Mouse (Mus musculus) lung, postnatal 4 days (tissue): Measurements from ENCODE around the gene Hspb6.

ENCODE experiments used
- DNase-seq, 2 experiments: peaks; one replicate each; pipeline ENCODE4 v3.0.0; 2021

Gene Hspb6

DNA sequence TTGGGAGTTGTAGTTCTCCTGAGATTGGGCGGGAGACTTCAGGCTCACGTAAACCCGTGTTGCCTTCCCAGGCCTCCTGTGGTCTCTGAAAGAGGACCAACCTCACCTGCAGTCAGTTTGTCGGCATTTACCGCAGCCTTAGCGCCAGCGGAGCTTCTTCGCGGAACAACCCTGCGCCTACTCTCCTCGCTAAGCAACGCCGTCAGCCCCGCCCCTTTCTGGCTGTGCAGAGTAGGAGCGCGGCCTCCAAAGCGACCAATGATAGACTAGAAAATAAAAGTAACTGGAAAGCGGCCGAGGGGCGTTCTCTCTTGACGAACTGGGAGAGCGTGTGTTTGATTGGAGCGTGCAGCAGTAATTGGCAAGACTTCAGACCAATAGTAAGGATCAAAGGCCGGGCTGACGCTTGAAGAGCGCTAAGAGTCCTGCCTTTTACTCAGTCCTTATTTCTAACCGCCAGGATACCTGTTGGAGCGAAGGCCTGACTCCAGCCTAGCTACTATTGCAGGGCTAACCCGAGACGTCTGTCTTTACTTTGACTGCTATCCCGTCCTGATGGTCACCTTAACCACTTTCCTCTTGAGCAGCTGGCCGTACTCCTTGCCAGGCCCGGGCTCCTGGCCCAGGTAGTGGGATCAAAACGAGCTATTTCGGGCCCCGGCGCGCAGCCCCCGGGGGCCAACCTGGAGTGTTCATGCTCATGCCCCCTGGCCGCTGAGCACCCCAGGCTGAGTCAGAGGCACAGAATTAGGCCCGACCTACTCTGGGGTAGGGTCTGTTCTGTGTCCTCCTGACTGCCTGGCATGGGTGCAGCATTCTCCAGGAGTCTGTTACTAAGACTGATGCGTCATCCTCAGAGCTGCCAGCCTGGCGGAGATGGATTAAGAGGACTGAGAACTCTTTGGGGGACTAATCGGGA lies at the start of gene Hspb6, which contains the start of gene Proser3:
Gene Hspb6 (plus strand): TSS at position 77 of the 919 bp plus-strand sequence.
Gene Proser3 (minus strand): TSS at position 198 of the 919 bp plus-strand sequence.
- peak; percentile 96 to 97 for DNase-seq

- DNase-seq, result no peak
Observed at GRCm38 (mm10) chr7:30508061-30508460, 43.9 kb upstream of the Hspb6 start.

DNA sequence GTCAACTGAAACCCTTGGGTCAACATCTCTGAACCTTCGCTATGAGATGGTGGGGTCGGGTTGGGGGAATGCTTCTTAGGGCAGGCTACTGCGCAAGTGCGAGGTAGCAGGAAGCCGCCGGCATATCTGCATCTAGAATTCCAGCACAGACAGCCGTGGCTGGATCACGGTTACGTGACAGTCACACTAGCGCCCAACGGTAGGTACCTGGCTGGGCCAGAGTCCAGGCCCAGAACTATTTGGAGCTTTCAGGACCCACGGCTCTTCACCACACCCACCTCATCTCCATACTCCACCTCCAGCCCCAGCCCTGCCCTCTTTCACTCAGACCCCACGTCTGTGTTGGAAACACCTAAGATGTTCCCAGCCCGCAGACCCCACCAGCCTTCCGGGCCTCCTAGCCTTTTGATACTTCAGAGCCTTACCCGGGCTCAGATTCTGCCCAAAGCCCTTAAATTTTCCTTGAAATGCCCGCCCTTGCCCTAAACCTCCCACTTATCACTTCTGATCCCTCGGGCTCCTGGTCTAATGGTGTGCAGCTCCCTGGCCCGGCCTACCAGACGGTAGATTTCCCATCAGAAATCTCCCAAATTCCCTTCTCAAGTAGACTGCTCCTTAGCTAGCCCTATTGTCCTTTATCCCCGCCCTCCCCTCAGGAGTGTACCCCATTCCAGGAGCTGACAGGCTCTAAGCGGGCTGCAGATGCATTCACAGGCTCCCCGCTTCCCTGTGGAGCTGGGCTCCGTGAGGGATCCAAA lies 36.8 kb upstream of the Hspb6 start:
- no peak for DNase-seq

- no peak for DNase-seq
Observed at GRCm38 (mm10) chr7:30518325-30518724, 33.7 kb upstream of the Hspb6 start.

DNA sequence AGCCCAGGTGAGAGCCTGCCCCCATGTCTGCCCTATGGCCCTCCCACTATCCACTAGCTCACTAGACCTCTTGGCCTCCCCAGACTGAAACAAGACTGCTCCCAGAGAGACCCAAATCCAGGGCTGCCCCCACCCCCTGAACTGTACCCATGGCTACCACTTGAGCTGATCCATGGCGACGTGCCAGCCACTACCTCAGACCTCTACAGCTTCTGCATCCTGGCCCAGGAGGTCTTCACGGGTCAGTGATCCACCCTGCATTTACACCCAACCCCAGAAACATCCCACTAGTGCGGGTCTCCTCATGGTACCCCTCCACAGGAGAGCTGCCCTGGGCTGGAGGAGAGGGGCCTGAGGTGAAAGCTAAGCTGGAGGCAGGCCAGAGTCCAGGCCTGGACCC lies 31.6 kb upstream of the Hspb6 start:
- DNase-seq, result no peak

GRCm38 (mm10) chr7:30520856-30521255 lies 31.1 kb upstream of the Hspb6 start:
- DNase-seq, result no peak

DNA sequence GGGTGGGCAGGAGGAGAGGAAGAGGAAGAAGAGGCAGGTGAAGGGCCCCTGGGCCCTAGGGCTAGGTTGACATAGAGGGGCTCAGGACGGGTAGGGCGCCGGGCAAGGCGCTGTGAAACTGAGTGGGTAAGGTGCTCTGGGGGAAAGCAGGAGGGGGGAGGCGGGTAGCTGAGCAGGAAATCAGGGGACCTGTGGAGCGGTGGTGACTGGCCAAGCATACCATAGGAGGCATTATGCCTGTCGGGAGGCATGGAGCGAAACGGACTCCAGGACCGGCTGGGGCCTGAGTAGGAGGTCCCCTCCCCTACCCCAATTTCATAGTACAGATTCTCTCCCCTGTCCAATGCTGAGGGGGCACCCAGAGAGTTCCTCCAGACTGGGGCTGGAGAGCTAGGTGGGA lies 29.1 kb upstream of the Hspb6 start:
- DNase-seq, result no peak

DNA sequence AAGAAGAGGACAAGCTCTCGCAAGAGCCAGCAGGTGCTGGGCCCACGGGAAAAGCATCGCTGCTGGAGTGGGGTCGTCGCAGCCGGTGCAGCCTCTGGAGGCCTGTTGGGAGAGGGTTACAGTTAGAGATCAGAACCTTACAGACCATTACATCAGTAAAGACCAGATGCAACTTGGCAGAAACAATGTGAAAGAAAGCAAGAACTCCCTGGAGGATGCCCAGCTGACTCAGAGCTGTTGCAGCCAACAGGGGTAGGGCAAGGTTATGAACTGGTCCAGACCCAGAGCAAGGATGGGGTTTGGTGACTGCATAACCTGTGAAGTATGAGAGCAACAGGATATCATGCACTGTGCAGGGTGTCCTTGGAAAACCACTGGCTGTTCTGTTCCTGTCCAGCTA lies 27.5 kb upstream of the Hspb6 start:
- no peak for DNase-seq

DNA sequence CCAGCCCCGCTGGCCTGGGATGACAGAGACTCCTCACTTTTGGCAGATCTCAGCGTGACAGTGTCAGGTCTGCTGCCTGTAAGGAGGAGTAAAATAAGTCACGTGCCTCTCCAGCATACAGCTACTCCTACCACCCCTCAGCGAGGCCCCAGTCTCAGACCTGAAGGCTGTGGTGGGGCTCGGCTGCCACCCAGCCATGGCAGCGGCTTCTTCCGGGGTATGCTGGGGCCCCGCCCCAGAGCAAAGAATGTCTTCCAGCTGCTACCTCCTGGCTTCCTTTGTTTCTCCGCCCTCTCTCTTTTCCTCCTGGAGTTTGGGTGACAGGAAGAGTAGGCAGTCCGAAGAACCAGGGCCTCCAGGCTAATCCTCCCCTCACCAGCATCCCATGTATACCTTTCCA lies 26.0 kb upstream of the Hspb6 start:
- DNase-seq, result peak; percentile 44 to 73

DNA sequence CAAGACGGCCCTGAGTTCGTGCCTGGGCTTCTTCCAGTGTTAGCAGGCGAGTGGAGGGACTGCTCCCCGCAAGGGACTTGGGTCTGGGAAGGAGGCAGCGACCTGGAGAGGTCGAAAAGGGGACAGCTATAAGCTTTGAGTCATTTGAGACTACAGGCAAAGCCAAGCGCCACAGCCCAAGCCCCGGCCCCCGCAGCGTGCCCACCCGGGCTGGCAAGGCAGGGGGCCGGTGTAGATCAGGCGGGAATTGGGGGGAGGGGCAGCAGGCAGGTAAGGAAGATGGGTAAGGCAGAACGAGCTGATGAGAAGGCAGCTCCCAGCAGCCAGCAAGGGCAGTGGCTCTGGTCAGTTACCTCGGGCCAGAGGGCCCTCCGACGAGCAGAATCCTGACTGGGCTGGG lies 25.6 kb upstream of the Hspb6 start:
- DNase-seq, result no peak

GRCm38 (mm10) chr7:30526981-30527380 lies 25.0 kb upstream of the Hspb6 start:
- no peak for DNase-seq

DNA sequence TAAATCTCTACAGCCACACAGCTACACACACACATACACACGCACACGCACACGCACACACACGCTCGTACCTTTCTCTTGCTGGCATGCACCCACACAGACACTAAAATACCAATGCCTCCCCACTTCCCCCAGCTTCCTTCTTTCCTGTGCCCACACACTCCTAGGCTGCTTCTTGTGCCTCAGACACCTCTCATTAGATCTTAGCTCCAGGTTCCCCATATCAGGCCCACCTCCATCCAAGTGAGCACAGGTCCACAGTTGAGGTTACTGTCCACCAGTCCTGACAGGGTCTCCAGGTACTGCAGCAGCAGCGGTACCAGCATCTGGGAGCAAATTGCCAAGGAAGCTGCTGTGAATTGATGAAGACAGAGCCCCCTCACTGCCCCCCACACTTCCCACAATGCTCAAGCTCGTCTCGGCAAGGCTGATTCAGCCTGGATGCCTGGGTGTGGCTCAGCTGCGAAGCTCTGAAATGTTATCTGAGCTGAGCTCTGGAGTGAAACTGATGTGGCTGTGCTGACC lies 20.6 kb upstream of the Hspb6 start:
- DNase-seq, result no peak

GRCm38 (mm10) chr7:30532931-30533330 lies 19.0 kb upstream of the Hspb6 start:
- no peak for DNase-seq

DNA sequence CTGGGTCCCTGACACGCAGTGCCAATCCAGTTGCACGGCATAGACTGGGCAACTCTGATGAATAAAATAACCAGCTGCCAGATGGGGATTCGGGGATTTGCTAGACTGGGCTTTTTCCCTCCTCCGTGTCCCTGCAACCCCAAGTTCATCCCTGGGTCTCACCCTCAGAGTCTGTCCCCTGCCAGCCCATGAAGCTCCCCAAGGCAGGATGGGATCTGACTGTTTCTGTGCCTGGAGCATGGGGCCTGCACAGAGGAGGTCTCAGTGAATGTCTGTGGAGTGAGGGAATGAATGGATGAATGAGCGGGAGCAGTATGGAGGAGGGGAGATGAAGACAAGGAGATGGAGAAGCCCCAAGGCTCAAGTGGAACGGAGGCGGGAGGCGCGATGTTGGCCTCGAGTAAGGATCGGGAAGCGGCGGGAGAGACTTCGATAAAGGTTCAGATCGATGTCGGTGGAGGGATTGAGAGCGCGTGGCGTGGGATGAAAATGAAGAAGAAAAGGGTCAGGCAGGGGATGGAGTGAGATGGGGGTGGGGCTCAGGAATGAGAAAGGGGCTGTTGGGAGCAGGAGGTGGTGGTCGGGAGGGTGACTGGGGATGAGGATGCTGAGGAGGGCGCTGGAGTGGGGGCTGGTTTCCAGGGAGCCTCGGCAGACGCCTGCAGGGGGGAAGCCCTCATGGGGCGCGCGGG lies 17.9 kb upstream of the Hspb6 start:
- DNase-seq, result no peak

DNA sequence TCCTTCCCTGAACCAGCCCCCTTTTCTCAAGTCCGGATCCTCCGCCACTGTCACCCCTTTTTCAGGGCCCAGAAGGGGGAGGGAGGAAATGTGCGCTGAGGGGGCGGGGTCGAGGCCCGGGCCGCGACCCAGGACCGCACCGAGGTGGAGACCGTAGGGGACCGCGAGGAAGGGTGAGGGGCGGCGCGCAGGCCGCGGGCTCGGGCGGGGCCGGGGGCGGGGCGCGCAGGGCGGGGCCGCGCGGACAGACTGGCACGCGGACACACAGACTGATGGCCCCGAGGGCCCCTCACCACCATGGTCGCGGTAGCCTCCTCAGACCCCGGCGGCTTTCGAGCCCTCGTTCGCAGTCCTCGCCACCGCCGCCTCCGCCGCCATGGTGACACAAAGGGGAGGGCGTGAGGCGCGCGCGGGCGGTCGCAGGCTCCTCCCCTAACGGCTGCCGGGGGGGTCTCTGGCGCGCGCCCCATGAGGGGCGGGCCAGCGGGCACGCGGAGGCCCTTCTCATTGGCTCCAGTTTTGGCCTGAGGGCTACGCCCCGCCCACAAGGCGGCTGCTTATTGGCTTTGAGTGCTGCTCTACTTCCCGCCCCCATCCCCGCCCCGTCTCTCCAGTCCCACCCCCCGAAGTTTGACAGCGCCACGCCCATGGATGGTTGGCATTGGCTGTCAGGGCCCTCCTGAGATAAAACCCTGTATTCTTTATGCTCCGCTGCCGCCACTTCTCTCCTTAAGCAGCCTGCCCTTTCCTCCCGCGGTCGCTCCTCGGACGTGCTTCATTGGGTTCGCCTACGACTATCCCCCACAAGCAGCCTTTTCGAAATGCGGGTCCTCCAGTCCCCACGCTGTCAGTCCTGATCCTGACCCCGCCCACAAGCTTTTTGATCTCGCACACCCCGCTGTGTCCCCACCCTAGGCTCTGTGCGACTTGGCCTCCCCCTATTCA lies 17.1 kb upstream of the Hspb6 start, which contains the start of gene Arhgap33:
Gene Arhgap33 (minus strand): TSS at position 428 of the 945 bp plus-strand sequence.
- DNase-seq, result peak; percentile 96 to 98

GRCm38 (mm10) chr7:30540572-30540971 lies 11.4 kb upstream of the Hspb6 start:
- no peak for DNase-seq

DNA sequence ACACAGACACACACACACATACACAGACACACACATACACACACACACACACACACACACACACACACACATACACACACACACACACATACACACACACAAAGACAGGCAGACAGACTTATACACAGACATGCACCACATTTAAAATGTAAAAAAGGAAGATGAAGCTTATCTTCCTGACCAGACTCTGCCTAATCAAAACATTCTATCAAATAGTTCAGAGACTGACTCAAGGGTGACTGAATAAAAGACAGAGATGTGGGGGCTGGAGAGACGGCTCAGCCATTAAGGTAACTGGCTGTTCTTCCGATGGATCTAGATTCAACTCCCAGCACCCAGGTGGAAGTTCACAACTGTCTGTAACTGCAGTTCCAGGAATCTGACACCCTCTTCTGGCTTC lies 7.7 kb upstream of the Hspb6 start:
- DNase-seq, result no peak

DNA sequence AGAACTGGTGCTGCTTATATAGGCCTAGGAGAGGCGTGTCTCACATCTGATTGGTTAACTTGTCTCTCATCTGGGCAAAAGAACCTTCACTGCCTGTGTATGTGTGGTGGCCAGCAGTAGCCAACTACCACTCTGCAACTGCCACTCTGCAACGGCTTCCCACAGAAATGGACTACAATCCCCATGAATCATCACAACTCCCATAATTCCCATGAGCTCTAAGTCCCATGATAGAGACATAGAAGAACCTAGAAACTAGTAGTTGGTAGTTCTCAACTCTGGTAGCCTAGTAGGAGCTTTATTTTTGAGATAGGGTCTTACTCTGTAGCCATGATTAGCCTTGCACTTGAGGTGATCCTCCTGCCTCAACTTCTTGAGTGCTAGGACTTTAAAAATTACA lies 2.1 kb upstream of the Hspb6 start:
- DNase-seq, result no peak

- DNase-seq, result no peak
Observed at GRCm38 (mm10) chr7:30550603-30551002, 1.4 kb upstream of the Hspb6 start.

DNA sequence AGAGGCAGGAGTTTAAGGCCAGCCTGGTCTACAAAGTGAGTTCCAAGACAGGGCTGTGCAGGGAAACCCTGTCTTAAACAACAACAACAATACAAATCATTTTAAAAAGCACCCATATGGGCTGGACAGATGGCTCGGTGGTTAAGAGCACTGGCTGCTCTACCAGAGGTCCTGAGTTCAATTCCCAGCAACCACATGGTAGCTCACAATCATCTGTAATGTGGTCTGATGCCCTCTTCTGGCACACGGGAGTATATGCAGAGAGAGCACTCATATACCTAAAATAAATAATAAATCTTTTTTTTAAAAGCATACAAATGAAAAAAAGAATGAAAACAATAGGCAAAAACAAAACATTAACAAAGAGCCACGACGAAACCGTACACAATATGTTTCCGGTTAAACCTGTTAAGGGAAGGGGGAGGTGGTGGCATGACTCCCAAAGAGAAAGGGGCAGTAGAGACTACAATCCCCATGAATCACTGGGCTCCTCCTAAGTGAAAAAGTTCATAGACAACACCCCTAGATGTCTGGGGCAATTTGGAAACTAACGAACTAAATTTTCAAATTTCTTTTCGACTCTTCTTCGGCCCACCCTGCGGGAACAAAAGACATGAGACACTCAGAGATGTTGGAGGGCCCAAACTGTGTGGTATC lies 405 bp upstream of the Hspb6 start:
- DNase-seq, result no peak

DNA sequence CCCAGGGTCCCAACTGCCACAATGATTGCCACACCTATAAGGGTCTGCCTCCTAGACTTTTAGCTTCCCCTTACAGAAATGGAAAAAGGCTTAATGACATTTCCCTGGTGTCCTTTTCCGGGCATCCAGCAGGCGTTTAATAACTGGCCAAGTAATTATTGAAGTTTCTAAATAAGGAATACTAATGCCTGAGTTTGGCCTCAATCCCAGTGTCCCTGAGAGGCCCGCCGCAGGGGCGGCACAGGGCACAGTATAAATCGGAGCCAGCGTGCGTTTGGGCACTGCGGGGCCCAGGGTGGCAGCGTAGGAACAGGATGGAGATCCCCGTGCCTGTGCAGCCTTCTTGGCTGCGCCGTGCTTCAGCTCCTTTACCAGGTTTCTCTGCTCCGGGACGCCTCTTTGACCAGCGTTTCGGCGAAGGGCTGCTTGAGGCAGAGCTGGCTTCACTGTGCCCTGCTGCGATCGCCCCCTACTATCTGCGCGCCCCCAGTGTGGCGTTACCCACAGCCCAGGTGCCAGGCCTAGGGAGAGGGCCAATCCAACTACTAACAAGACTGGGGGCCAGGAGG lies 1.1 kb downstream of the Hspb6 start:
- peak; percentile 50 to 65 for DNase-seq
